Mouse (Mus musculus) small intestine, adult 2 months (tissue): ENCODE data around the gene Serinc4. TPM values are rescaled to one million over a fixed set of nuclear protein-coding genes. Genes with fewer than 3 reads are reported as not detected.

ENCODE experiments used
- H3K27ac ChIP-seq: fragments of 200-500 bp; 2 replicates; pipeline ENCODE4 v1.5.1; 2012; ENCODE audit warnings: low read depth, low read length, control low read depth, inconsistent platforms; ENCODE audit not compliant: insufficient read depth
- H3K27me3 ChIP-seq: fragments of 200-500 bp; 2 replicates; pipeline ENCODE4 v1.6.1; 2012; ENCODE audit warnings: mild to moderate bottlenecking, moderate library complexity, low read length, inconsistent platforms; ENCODE audit not compliant: control insufficient read depth, insufficient read depth
- H3K36me3 ChIP-seq: fragments of 200-500 bp; 2 replicates; pipeline ENCODE4 v1.6.1; 2012; ENCODE audit warnings: mild to moderate bottlenecking, low read length, control low read depth, inconsistent platforms; ENCODE audit not compliant: control insufficient read depth, insufficient read depth
- H3K4me1 ChIP-seq: fragments of 200-500 bp; 2 replicates; pipeline ENCODE4 v1.6.1; 2012; ENCODE audit warnings: low read length, inconsistent platforms, mixed read lengths; ENCODE audit not compliant: control insufficient read depth, insufficient read depth, insufficient read length
- H3K4me3 ChIP-seq: fragments of 200-500 bp; 2 replicates; pipeline ENCODE4 v1.5.1; 2012; ENCODE audit warnings: low read depth, mild to moderate bottlenecking, control low read depth, inconsistent platforms, low read length, moderate library complexity
- CTCF ChIP-seq: fragments of 200-500 bp; IDR thresholded peaks from 2 replicates; pipeline ENCODE4 v1.5.1; 2012; ENCODE audit warnings: low read depth, mild to moderate bottlenecking, control low read depth, inconsistent platforms, low read length, moderate library complexity, mixed read lengths; ENCODE audit not compliant: insufficient replicate concordance, insufficient read length; ENCODE audit errors: extremely low read depth
- POLR2A ChIP-seq: fragments of 200-500 bp; IDR thresholded peaks from 2 replicates; pipeline ENCODE4 v1.6.1; 2012; ENCODE audit warnings: low read depth, mild to moderate bottlenecking, control low read depth, inconsistent platforms, low read length, moderate library complexity
- WGBS: fragments of 180-500 bp; shearing (Covaris S2); methylation state at CpG from one replicate; pipeline ENCODE4 v1.1.7; 2018; 5-methylcytosine and 5-hydroxymethylcytosine counted together
- polyA plus RNA-seq: library from polyadenylated mRNA; depleted of rRNA; stranded (reverse); fragments of >200 nt; gene quantifications from 2 replicates; pipeline ENCODE4 v1.2.3, GENCODE M21; 2012

The Serinc4 gene
- polyA plus RNA-seq, 1 experiment: 0.06 TPM

- H3K27ac ChIP-seq: no peak overlapping the region
- WGBS: 31% methylated on average over 4 of the region's 4 CpGs
- TF ChIP-seq CTCF: no peak
- no peak for TF ChIP-seq POLR2A
- peaks cover 38% of the 10 kb centered on the region for H3K36me3 ChIP-seq
- no peaks in the 10 kb centered on the region for H3K27me3 ChIP-seq
- H3K4me1 ChIP-seq: peaks cover 8% of the 10 kb centered on the region; the same call in 1 of the 2 replicates
- H3K4me3 ChIP-seq: no peak overlapping the region
These were observed 16.8 kb downstream of the Serinc4 start for GRCm38 (mm10) chr2:121439746-121440145.

GRCm38 (mm10) chr2:121434854-121435253 is 21.7 kb downstream of the Serinc4 start:
- H3K27me3 ChIP-seq: no peaks in the 10 kb centered on the region
- 98% methylated on average over 1 of the region's 1 CpGs for WGBS
- H3K4me1 ChIP-seq: no peaks in the 10 kb centered on the region
- no peak overlapping the region for H3K4me3 ChIP-seq
- TF ChIP-seq CTCF: no peak
- no peak for TF ChIP-seq POLR2A
- no peak overlapping the region for H3K27ac ChIP-seq
- H3K36me3 ChIP-seq: peaks cover 83% of the 10 kb centered on the region

- H3K4me3 ChIP-seq: no peak overlapping the region
- WGBS: 86% methylated on average over 2 of the region's 2 CpGs
- no peaks in the 10 kb centered on the region for H3K27me3 ChIP-seq
- peaks cover 65% of the 10 kb centered on the region for H3K36me3 ChIP-seq
- TF ChIP-seq POLR2A: no peak
- no peak for TF ChIP-seq CTCF
- H3K4me1 ChIP-seq: no peaks in the 10 kb centered on the region
- no peak overlapping the region for H3K27ac ChIP-seq
These were observed 30.7 kb downstream of the Serinc4 start for GRCm38 (mm10) chr2:121425890-121426289.

GRCm38 (mm10) chr2:121423166-121423565 is 33.4 kb downstream of the Serinc4 start:
- Histone ChIP-seq H3K4me3 (no peak overlapping the region), H3K4me1 (no peaks in the 10 kb centered on the region), H3K27ac (no peak overlapping the region), H3K27me3 (no peaks in the 10 kb centered on the region), H3K36me3 (peaks cover 50% of the 10 kb centered on the region)
- 77% methylated on average over 2 of the region's 2 CpGs for WGBS
- no peak for TF ChIP-seq POLR2A

- TF ChIP-seq CTCF (no peak), POLR2A (no peak)
- no peak overlapping the region for H3K4me3 ChIP-seq
- no peaks in the 10 kb centered on the region; the same call in 1 of the 2 replicates for H3K4me1 ChIP-seq
- WGBS: 55% methylated on average over 3 of the region's 3 CpGs
- no peak overlapping the region for H3K27ac ChIP-seq
- H3K27me3 ChIP-seq: no peaks in the 10 kb centered on the region
- peaks cover 22% of the 10 kb centered on the region for H3K36me3 ChIP-seq
These were observed 38.1 kb downstream of the Serinc4 start for GRCm38 (mm10) chr2:121418476-121418875.

- Histone ChIP-seq H3K27me3 (no peaks in the 10 kb centered on the region), H3K27ac (no peak overlapping the region), H3K4me1 (no peaks in the 10 kb centered on the region; the same call in 1 of the 2 replicates), H3K4me3 (no peak overlapping the region), H3K36me3 (peaks cover 10% of the 10 kb centered on the region)
- WGBS: 31% methylated on average over 6 of the region's 6 CpGs
- TF ChIP-seq POLR2A (no peak), CTCF (no peak)
These were observed 40.2 kb downstream of the Serinc4 start for GRCm38 (mm10) chr2:121416356-121416755.

GRCm38 (mm10) chr2:121415591-121415990 is 41.0 kb downstream of the Serinc4 start:
- Histone ChIP-seq H3K27ac (no peak overlapping the region), H3K27me3 (no peaks in the 10 kb centered on the region), H3K36me3 (peaks cover 10% of the 10 kb centered on the region), H3K4me1 (no peaks in the 10 kb centered on the region; the same call in 1 of the 2 replicates), H3K4me3 (no peak overlapping the region)
- 70% methylated on average over 3 of the region's 3 CpGs for WGBS
- no peak for TF ChIP-seq CTCF
- TF ChIP-seq POLR2A: no peak
